Mouse (Mus musculus) ES-Bruce4 (cell line): ENCODE measurements at regions not wholly inside any gene's neighbourhood (a gene's known extent, or its start where the extent isn't known, plus 50 kb on each side); places are given as distances from the start of the nearest gene placed in this dataset.

Source experiments
- CTCF ChIP-seq: IDR thresholded peaks from one replicate; pipeline ENCODE4 v1.8.1; 2011; ENCODE audit warnings: low read depth, low read length
- POLR2A ChIP-seq: IDR thresholded peaks from one replicate; pipeline ENCODE4 v1.8.1; 2011; ENCODE audit warnings: low read length; ENCODE audit not compliant: insufficient read depth

DNA sequence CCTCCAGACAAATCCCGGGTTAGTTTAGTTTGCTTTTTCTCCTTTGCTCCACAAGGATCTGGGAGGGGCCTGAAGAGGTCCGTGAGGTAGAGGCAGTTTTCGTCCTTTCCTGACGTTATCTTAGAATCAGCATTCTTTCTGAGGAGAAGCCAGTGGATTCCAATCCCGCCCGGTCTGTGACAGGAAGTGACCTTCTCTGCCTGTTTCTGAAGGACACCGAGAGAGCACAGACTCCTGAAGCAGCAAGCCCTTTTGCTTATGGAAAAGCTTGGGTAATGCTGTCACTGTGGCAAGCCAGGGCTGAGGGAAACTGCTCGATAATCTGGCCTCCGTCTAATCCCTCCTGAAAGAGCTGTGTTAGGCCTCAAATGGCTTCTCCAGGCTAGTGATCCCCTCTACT lies 67.7 kb downstream of the Vcpkmt start:
- TF ChIP-seq POLR2A (no peak), CTCF (no peak)
